Mouse (Mus musculus): ENCODE measurements at regions not wholly inside any gene's neighbourhood (a gene's known extent, or its start where the extent isn't known, plus 50 kb on each side); places are given as distances from the start of the nearest gene placed in this dataset.

DNA sequence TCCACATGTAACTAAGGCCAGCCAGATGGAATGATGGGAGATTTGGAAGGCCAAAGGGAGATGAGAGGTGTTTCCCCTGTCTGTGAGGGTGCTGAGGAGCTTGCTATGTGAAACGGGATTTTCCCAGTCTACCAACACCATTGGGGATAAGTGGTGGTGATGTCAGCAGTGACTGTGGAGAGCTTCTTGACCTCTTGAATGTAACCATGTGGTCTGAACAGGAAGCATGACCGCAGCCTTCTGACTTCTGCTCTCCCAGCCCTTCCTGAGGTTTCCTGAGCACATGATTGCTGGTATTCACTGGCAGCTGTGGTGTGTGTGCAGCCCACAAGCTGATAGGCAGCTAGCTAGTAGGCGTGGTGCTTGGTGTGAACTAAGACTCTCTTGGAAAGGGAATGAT is 58.8 kb upstream of the Nfe2l2 start:
- DNase-seq (ENCODE audit: low spot score) = no peak
- Histone ChIP-seq H3K4me3 (no peak overlapping the region), H3K27me3 (replicated peaks; ENCODE audit: low read depth, poor library complexity, severe bottlenecking) (0 out of 2 replicates have a peak, but pooled peaks cover 2% of the 10 kb centered on the region), H3K27ac (replicated peaks) (no peak overlapping the region; the same call in 1 of the 2 replicates), H3K9me3 (no peaks in the 10 kb centered on the region), H3K4me1 (peaks cover 13% of the 10 kb centered on the region), H3K36me3 (replicated peaks) (no peaks in the 10 kb centered on the region)
- WGBS = 62% methylated on average over 3 of the region's 3 CpGs

DNA sequence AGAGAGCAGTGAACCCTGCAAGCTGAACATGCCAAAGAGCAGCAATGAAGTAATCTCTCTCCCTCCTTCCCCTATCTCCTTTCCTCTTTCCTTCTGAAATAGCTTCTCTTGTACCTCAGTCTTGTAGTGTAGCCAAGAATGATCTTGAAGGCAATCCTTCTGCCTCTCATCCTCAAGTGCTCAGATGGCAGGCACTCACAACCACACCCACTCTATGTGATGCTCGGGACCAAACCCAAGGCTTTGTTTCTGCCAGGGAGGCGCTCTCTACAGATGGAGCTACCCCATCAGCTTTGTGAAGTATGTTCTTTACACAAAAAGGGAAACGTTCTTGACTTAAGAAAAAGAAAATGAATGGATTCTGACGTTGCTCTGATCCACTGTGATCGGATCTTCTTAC is 57.6 kb upstream of the Nfe2l2 start:
- WGBS = 87% methylated on average over 5 of the region's 5 CpGs
- Histone ChIP-seq H3K9me3 (no peaks in the 10 kb centered on the region), H3K27me3 (replicated peaks; ENCODE audit: low read depth, poor library complexity, severe bottlenecking) (0 out of 2 replicates have a peak, but pooled peaks cover 3% of the 10 kb centered on the region), H3K36me3 (replicated peaks) (no peaks in the 10 kb centered on the region), H3K4me3 (no peak overlapping the region), H3K27ac (replicated peaks) (no peak overlapping the region), H3K4me1 (peaks cover 23% of the 10 kb centered on the region)
- DNase-seq (ENCODE audit: low spot score) = no peak

DNA sequence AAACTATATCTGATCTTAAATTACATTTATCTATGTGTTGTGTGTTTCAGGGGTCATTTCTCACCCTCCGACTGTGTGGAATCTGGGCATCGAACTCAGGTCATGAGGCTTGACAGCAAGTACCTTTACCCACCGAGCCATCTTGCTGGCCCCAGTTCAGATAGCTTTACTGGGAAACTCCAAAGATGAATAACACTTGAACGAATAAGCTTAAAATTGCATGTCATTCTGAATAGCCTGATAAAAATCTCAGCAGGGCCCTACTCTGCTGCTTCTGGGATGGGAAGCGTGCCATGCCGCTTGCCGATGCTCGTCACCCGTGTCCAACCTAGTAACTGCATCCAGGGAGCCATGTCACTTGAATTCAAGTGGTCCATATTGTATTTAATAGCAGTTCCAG is 57.2 kb upstream of the Nfe2l2 start:
- Histone ChIP-seq H3K9me3 (no peaks in the 10 kb centered on the region), H3K4me1 (peaks cover 27% of the 10 kb centered on the region), H3K36me3 (replicated peaks) (no peaks in the 10 kb centered on the region), H3K27me3 (replicated peaks; ENCODE audit: low read depth, poor library complexity, severe bottlenecking) (0 out of 2 replicates have a peak, but pooled peaks cover 3% of the 10 kb centered on the region), H3K4me3 (no peak overlapping the region), H3K27ac (replicated peaks) (no peak overlapping the region)
- DNase-seq (ENCODE audit: low spot score) = no peak
- WGBS = 93% methylated on average over 9 of the region's 9 CpGs

DNA sequence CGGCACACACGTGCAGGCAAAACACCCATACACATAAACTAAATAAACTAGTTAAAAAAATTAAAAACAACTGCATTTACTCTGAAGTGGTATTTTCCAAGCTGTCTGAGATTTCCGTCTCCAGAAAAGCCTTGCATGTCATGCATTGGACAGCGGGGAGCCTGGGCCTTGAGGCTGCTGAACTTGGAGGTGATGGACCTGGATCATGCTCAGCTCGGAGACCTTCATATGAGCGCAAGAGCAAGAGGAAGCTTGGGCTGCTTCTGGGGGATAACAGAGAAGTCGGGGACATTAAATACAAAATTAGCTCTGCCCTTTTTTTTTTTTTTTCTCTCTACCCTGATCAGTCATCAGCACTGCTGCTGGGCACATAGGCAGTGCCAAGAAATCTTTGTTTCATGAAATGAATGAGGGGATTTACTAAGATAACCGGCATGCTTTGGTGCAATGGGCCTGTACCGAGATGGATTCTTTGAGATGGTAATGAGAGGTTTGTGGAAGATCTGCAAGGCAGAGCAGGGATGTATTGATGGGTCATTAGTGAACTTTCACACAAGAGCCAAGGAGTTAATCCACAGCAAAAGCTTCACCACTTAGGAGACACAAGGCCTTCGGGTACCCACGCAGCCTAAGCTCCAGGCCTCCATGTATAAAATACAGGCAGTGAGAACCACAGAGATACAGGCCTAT is 54.9 kb upstream of the Nfe2l2 start:
- Histone ChIP-seq H3K4me1 (peaks cover 34% of the 10 kb centered on the region), H3K27me3 (replicated peaks; ENCODE audit: low read depth, poor library complexity, severe bottlenecking) (0 out of 2 replicates have a peak, but pooled peaks cover 3% of the 10 kb centered on the region), H3K9me3 (no peaks in the 10 kb centered on the region), H3K27ac (replicated peaks) (no peak overlapping the region), H3K36me3 (replicated peaks) (no peaks in the 10 kb centered on the region), H3K4me3 (no peak overlapping the region)
- DNase-seq (ENCODE audit: low spot score) = no peak
- WGBS = 75% methylated on average over 11 of the region's 11 CpGs

DNA sequence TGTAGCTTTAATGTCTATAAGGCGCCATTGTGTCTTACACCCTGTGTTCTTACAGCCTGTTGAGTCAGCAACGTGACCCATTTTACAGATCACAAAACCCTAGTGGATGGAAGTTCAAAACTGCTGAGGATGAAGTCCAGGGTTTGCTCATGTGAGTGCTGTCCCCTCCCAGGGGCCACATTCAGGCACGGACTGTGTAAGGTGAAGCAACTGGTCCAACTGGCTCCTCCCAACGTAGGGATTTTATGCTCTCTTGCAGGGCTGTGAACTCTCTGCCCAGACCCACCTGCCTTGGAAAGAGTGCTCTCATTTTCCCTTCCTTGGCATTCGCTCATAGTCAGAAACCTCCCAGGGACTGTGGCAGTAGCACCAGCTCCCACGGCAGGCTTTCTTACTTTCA is 53.8 kb upstream of the Nfe2l2 start:
- Histone ChIP-seq H3K9me3 (no peaks in the 10 kb centered on the region), H3K4me1 (peaks cover 30% of the 10 kb centered on the region), H3K27me3 (replicated peaks; ENCODE audit: low read depth, poor library complexity, severe bottlenecking) (0 out of 2 replicates have a peak, but pooled peaks cover 3% of the 10 kb centered on the region), H3K36me3 (replicated peaks) (no peaks in the 10 kb centered on the region), H3K4me3 (no peak overlapping the region), H3K27ac (replicated peaks) (no peak overlapping the region; the same call in 1 of the 2 replicates)
- DNase-seq (ENCODE audit: low spot score) = no peak
- WGBS = 88% methylated on average over 6 of the region's 6 CpGs

DNA sequence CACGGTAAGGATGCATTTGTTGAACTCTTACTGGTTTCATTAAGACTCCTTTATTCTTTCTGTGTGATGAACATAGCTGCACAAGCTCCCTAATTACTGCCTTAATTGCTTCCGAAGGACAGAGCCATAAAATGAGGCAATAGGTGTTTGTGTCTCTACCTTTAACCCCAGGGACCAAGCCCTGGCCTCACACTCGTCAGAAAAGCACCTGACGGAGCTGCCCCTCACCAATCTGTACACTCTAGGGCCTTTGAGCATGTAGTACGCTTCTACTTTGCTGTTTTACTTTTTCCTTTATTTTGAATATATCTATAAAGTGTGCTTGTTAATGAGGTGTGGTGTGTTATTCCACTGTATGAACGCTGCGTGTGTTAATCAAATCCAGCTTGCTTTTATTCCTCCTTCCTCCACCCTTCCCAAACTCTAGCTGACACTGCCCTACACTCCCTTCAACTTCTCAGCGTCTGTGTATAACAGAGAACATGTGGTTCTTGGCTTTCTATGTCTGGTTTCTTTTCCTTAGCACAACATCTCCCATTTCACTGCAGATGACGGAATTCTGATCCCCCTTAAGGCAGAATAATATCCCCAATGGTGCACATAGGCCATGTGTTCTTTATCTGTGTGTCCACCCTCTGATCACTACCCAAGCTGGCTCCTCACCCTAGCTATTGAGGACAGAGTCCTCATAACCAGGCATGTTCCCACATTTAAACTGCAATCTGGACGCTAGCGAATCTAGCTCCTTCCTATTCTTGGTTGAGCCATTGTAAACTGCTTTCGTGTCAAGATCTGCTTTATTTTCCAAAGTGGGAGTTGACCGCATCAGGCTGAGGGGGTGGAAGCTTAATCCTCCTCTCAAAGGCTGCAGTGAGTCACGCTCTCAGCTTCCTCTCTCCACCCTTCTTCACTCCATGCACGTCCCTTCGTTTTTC is 52.5 kb upstream of the Nfe2l2 start:
- Histone ChIP-seq H3K4me3 (no peak overlapping the region), H3K9me3 (no peaks in the 10 kb centered on the region), H3K27me3 (replicated peaks; ENCODE audit: low read depth, poor library complexity, severe bottlenecking) (0 out of 2 replicates have a peak, but pooled peaks cover 3% of the 10 kb centered on the region), H3K36me3 (replicated peaks) (no peaks in the 10 kb centered on the region), H3K4me1 (peaks cover 32% of the 10 kb centered on the region), H3K27ac (replicated peaks) (peak overlapping the region; percentile 59)
- 50% methylated on average over 16 of the region's 16 CpGs for WGBS
- peak; percentile 29 for DNase-seq (ENCODE audit: low spot score)

DNA sequence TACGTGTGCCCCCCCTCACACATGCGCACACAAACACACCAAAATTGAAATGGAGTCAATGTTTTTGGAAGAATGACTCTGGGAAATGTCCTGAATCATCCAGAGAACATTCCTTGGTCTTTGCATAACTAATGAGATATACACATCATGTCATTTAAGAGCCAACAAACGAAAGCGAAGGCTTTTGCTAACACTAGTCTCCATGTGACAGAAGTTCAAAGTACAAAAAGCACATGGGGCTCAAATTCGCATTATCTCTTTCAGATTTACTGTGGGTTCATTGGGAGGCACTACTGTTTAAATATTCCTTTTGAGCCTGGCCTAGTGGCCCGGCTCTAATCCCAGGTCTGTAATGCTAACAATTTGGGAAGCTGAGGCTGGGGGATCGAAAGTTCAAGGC is 50.2 kb upstream of the Nfe2l2 start:
- Histone ChIP-seq H3K27me3 (replicated peaks; ENCODE audit: low read depth, poor library complexity, severe bottlenecking) (0 out of 2 replicates have a peak, but pooled peaks cover 3% of the 10 kb centered on the region), H3K36me3 (replicated peaks) (no peaks in the 10 kb centered on the region), H3K4me1 (peaks cover 35% of the 10 kb centered on the region), H3K4me3 (no peak overlapping the region), H3K9me3 (no peaks in the 10 kb centered on the region), H3K27ac (replicated peaks) (no peak overlapping the region)
- 89% methylated on average over 7 of the region's 7 CpGs for WGBS
- DNase-seq (ENCODE audit: low spot score) = no peak

All from embryonic facial prominence, embryonic 10.5 days (tissue).